Mouse (Mus musculus) heart, embryonic 15.5 days (tissue): ENCODE measurements around the gene Hist1h3c. TPM values are rescaled to one million over a fixed set of nuclear protein-coding genes. Genes with fewer than 3 reads are reported as not detected.
"Not testable (repeated sequence)": the region's sequence is repeated elsewhere in the genome, so short reads cannot be mapped to it uniquely, and the experiment has no call there.

ENCODE experiments used
- ATAC-seq: fragments of 200-750 bp; cut with Nextera tagmentation; replicated peaks from 2 replicates; pipeline ENCODE4 v1.8.0; 2017; ENCODE audit warnings: low read depth, moderate TSS enrichment; ENCODE audit not compliant: insufficient number of reproducible peaks, insufficient read depth, low FRiP score
- H3K27ac ChIP-seq: fragments of 300-500 bp; sonication (generic); 2 replicates; pipeline ENCODE4 v1.5.1; 2015; ENCODE audit warnings: mild to moderate bottlenecking, inconsistent platforms
- H3K27me3 ChIP-seq: fragments of 300-500 bp; sonication (generic); 2 replicates; pipeline ENCODE4 v1.6.1; 2015; ENCODE audit warnings: inconsistent platforms
- H3K36me3 ChIP-seq: fragments of 300-500 bp; sonication (generic); 2 replicates; pipeline ENCODE4 v1.6.1; 2015; ENCODE audit warnings: mild to moderate bottlenecking, inconsistent platforms
- H3K4me1 ChIP-seq: fragments of 300-500 bp; sonication (generic); replicated peaks from 2 replicates; pipeline ENCODE4 v1.6.1; 2015; ENCODE audit warnings: inconsistent platforms
- H3K4me2 ChIP-seq: fragments of 300-500 bp; sonication (generic); 2 replicates; pipeline ENCODE4 v1.6.1; 2015; ENCODE audit warnings: inconsistent platforms, mild to moderate bottlenecking, moderate library complexity
- H3K4me3 ChIP-seq: fragments of 300-500 bp; sonication (generic); 2 replicates; pipeline ENCODE4 v1.5.1; 2015; ENCODE audit warnings: mild to moderate bottlenecking, inconsistent platforms
- H3K9ac ChIP-seq: fragments of 300-500 bp; sonication (generic); 2 replicates; pipeline ENCODE4 v1.6.1; 2015; ENCODE audit warnings: mild to moderate bottlenecking, inconsistent platforms
- H3K9me3 ChIP-seq: fragments of 300-500 bp; sonication (generic); replicated peaks from 2 replicates; pipeline ENCODE4 v1.6.1; 2016; ENCODE audit warnings: inconsistent platforms
- WGBS: fragments of 180-500 bp; shearing (Covaris S2); methylation state at CpG from one replicate; pipeline ENCODE4 v1.1.7; 2015; ENCODE audit warnings: mixed read lengths; 5-methylcytosine and 5-hydroxymethylcytosine counted together
- polyA plus RNA-seq: library from polyadenylated mRNA; unstranded; fragments of >200 nt; fragmentation: Nextera tagmentation; extraction: Ambion mirVana; gene quantifications from 2 replicates; pipeline ENCODE4 v1.2.1, GENCODE M21; 2015

The Hist1h3c gene
- polyA plus RNA-seq, 1 experiment from 2014 or later: 2.0 TPM

DNA sequence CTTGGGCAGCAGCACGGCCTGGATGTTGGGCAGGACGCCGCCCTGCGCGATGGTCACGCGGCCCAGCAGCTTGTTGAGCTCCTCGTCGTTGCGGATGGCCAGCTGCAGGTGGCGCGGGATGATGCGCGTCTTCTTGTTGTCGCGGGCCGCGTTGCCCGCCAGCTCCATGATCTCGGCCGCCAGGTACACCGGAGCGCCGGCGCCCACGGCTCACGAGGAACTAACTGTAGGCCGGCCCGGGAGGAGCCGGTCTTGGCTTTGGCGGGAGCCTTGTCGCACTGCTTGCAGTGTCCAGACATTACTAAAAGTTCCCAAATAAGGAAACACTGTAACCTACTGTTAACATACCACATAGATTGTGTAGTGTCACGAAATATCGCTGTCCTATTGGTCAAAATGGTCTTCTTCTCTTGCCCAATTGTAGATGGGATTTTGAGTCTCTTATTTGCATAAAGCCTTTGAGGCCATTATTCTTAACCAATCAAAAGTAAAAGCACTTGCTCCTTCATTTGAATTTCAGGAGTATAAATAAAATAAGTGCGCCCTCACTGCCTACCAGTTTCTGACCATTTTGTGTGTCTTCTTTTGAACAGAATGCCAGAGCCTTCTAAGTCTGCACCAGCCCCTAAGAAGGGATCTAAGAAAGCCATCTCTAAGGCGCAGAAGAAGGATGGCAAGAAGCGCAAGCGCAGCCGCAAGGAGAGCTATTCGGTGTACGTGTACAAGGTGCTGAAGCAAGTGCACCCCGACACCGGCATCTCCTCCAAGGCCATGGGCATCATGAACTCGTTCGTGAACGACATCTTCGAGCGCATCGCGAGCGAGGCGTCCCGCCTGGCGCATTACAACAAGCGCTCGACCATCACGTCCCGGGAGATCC, 1.0 kb upstream of the Hist1h3c start, which contains the start of gene Hist1h2bb:
Gene Hist1h2bb, plus strand, starts transcription at position 534 of the 880 bp plus-strand sequence.
- H3K27ac ChIP-seq: peak within 1 kb of the TSS; percentile 99
- H3K4me3 ChIP-seq: peak within 1 kb of the TSS; percentile 49
- not testable (repeated sequence) for H3K36me3 ChIP-seq, H3K27me3 ChIP-seq, H3K9me3 ChIP-seq
- under 1% methylated on average over 49 of the region's 58 CpGs for WGBS
- H3K9ac ChIP-seq: peak within 1 kb of the TSS; percentile 65
- H3K4me2 ChIP-seq: peak within 1 kb of the TSS; percentile 70
- ATAC-seq: peak; percentile 92
- H3K4me1 ChIP-seq: peaks cover 22% of the 10 kb centered on the region

DNA sequence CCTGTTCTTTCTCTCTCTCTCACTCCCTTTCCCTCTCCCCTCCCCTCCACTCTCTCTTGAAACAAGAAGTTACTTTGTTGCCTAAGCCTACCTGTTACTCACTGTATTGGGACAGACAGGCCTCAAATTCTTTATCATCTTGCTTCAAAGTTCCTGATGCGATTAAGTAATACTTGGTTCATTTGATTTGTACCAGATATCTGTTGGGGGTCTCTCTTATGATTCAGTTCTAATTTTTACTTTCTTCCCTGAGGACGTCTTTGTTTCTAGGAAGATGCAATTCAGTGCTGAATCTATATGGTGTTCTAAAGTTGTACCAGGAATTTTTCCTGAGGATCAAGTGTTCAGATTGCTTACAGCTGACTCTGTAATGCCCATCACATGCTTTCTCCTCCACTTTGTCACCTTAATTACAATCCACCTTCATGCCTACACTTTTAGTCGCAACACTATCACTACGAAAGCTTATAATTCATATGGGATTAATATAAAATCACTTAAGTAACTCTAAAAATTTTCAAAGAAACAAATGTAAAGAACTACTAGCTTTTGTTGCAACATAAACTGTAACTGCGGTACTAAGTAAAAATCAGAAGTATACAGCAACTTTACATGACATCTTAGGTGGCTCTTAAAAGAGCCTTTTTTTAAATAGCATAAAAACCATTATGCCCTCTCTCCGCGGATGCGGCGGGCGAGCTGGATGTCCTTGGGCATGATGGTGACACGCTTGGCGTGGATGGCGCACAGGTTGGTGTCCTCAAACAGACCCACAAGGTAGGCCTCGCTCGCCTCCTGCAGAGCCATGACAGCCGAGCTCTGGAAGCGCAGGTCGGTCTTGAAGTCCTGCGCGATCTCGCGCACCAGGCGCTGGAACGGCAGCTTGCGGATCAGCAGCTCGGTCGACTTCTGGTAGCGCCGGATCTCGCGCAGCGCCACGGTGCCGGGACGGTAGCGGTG, 701 bp downstream of the Hist1h3c start:
- no peaks in the 10 kb centered on the region for H3K27me3 ChIP-seq
- WGBS: 2% methylated on average over 20 of the region's 36 CpGs
- no peaks in the 10 kb centered on the region for H3K36me3 ChIP-seq
- H3K4me1 ChIP-seq: peaks cover 30% of the 10 kb centered on the region
- peak overlapping the region; percentile 49 for H3K4me3 ChIP-seq
- H3K4me2 ChIP-seq: peak overlapping the region; percentile 70
- no peaks in the 10 kb centered on the region for H3K9me3 ChIP-seq
- no peak for ATAC-seq
- H3K9ac ChIP-seq: peak overlapping the region; percentile 35; the same call in 1 of the 2 replicates
- H3K27ac ChIP-seq: peak overlapping the region; percentile 72

GRCm38 (mm10) chr13:23743963-23744362, 1.4 kb downstream of the Hist1h3c start:
- no peak overlapping the region for H3K4me3 ChIP-seq
- 0 out of 2 replicates have a peak overlapping the region, but pooled peaks have one; percentile 35 for H3K9ac ChIP-seq
- H3K4me1 ChIP-seq: peaks cover 33% of the 10 kb centered on the region
- no peak for ATAC-seq
- H3K9me3 ChIP-seq: no peaks in the 10 kb centered on the region
- H3K27me3 ChIP-seq: no peaks in the 10 kb centered on the region
- peak overlapping the region; percentile 72; the same call in 1 of the 2 replicates for H3K27ac ChIP-seq
- no peaks in the 10 kb centered on the region for H3K36me3 ChIP-seq
- 43% methylated on average over 4 of the region's 4 CpGs for WGBS
- H3K4me2 ChIP-seq: peak overlapping the region; percentile 70

DNA sequence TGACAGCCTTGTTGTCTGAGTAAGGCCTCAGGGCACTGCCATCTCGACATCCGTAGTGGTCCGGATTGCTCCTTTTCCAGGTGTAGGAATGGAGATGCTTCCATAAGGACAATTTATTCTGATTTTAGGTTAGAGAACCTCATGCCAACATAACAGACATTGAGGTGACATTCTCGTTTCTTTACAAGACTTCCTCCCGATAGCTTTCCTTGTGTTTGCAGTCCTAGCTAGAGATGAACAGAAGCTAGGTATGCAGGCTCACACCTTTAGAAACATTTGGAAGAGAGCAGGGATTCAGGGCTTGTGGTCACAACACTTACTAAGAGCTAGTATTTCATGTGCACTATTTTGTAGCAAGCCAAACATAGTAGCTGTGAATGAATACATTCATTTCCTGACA, 2.2 kb downstream of the Hist1h3c start:
- Histone ChIP-seq H3K9me3 (no peaks in the 10 kb centered on the region), H3K4me2 (no peak overlapping the region), H3K27me3 (no peaks in the 10 kb centered on the region), H3K4me3 (no peak overlapping the region), H3K36me3 (no peaks in the 10 kb centered on the region), H3K9ac (no peak overlapping the region), H3K27ac (no peak overlapping the region), H3K4me1 (peaks cover 33% of the 10 kb centered on the region)
- WGBS: 86% methylated on average over 5 of the region's 5 CpGs
- no peak for ATAC-seq

DNA sequence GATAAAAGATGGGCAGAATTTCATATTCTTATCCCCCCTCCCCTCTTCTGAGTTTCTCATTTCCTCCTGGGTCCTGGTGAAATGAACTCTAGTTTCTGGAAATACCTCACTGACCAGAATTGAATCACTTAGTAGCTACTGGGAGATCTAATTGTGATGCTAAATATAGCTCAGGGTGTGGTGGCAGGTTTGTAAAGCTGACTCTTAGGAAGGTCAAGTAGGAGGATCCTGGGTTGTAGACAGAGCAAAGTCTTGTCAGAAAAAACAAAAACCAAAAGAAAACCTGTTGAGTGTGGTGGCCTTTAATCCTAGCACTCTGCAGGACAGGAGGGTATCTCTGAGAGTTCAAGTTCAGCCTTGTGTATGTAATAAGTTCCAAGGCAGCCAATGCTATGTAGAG, 3.4 kb downstream of the Hist1h3c start:
- peak overlapping the region; percentile 9; the same call in 1 of the 2 replicates for H3K27ac ChIP-seq
- no peaks in the 10 kb centered on the region for H3K9me3 ChIP-seq
- H3K4me3 ChIP-seq: no peak overlapping the region
- H3K4me2 ChIP-seq: 0 out of 2 replicates have a peak overlapping the region, but pooled peaks have one; percentile 8
- peaks cover 28% of the 10 kb centered on the region for H3K4me1 ChIP-seq
- H3K9ac ChIP-seq: no peak overlapping the region
- no peaks in the 10 kb centered on the region for H3K36me3 ChIP-seq
- no peaks in the 10 kb centered on the region for H3K27me3 ChIP-seq
- ATAC-seq: no peak

DNA sequence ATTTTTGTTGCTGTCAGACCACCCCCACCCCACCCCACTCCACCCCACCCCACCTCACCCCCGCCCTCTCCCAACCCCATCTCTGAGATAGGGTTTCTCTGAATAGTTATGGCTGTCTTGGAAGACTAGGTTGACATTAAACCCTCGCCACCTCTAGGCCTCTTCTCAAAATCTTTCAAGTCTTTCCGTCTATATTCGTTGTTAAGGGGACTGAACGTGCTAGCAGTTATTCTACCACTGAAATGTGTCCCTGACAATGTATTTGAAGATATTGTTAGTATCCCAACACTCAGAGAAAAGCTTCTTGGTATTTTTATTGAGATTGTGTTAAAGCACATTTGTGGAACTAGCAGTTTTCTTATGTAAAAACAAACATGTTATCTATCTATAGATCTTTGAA, 4.5 kb downstream of the Hist1h3c start:
- Histone ChIP-seq H3K4me3 (peak overlapping the region; percentile 74), H3K9me3 (no peaks in the 10 kb centered on the region)

GRCm38 (mm10) chr13:23740256-23740840, 5.1 kb downstream of the Hist1h3c start:
- Histone ChIP-seq H3K4me2 (peak overlapping the region; percentile 97), H3K4me3 (peak overlapping the region; percentile 74), H3K9me3 (no peaks in the 10 kb centered on the region), H3K27me3 (no peaks in the 10 kb centered on the region), H3K27ac (peak overlapping the region; percentile 99), H3K4me1 (peaks cover 25% of the 10 kb centered on the region), H3K36me3 (no peaks in the 10 kb centered on the region), H3K9ac (peak overlapping the region; percentile 92)
- ATAC-seq: no peak
- 28% methylated on average over 13 of the region's 13 CpGs for WGBS

More for the DNA sequence above, 4.5 kb downstream of the Hist1h3c start:
- 52% methylated on average over 5 of the region's 5 CpGs for WGBS
- ATAC-seq: no peak
- peak overlapping the region; percentile 97 for H3K4me2 ChIP-seq
- H3K27me3 ChIP-seq: no peaks in the 10 kb centered on the region
- no peaks in the 10 kb centered on the region for H3K36me3 ChIP-seq
- H3K9ac ChIP-seq: no peak overlapping the region
- peaks cover 28% of the 10 kb centered on the region for H3K4me1 ChIP-seq
- H3K27ac ChIP-seq: peak overlapping the region; percentile 99

- Histone ChIP-seq H3K27me3 (no peaks in the 10 kb centered on the region), H3K9ac (peak overlapping the region; percentile 92), H3K9me3 (no peaks in the 10 kb centered on the region), H3K4me1 (peaks cover 25% of the 10 kb centered on the region), H3K27ac (peak overlapping the region; percentile 99), H3K4me3 (peak overlapping the region; percentile 74), H3K4me2 (peak overlapping the region; percentile 97), H3K36me3 (no peaks in the 10 kb centered on the region)
- no peak; the same call in 1 of the 2 replicates for ATAC-seq
- WGBS: under 1% methylated on average over 14 of the region's 14 CpGs
These were observed 5.5 kb downstream of the Hist1h3c start for GRCm38 (mm10) chr13:23739922-23740252.

DNA sequence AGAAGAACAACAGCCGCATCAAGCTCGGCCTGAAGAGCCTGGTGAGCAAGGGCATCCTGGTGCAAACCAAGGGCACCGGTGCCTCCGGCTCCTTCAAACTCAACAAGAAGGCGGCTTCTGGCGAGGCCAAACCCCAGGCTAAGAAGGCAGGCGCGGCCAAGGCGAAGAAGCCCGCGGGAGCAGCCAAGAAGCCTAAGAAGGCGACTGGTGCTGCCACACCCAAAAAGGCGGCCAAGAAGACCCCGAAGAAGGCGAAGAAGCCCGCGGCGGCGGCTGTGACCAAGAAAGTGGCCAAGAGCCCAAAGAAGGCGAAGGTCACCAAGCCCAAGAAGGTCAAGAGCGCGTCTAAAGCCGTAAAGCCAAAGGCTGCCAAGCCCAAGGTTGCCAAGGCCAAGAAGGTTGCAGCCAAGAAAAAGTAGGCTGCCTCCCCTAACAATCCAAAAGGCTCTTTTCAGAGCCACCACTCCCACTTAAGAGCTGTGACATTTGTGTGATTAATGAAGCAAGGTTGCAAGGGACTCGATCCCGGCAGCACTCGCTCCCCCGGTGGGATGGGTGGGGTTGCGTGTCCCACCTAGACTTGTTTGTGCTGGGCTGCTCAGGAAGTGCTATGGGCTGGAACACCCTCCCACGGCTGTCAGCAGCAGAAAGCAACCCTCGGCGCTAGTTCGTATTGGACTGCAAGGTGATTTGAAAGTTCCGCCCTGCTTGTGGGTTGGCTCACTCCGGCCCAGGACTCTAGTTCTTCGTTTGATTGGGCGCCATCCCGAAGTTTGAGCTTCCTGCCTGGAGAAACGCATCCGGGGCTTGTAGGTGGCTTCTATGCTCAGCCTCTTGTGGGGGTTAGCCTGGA, 6.1 kb downstream of the Hist1h3c start:
- peaks cover 21% of the 10 kb centered on the region for H3K4me1 ChIP-seq
- peak; percentile 88 for ATAC-seq
- H3K4me3 ChIP-seq: peak overlapping the region; percentile 74
- H3K9me3 ChIP-seq: no peaks in the 10 kb centered on the region
- H3K9ac ChIP-seq: peak overlapping the region; percentile 92
- H3K27me3 ChIP-seq: no peaks in the 10 kb centered on the region
- H3K4me2 ChIP-seq: peak overlapping the region; percentile 97
- H3K36me3 ChIP-seq: no peaks in the 10 kb centered on the region
- peak overlapping the region; percentile 99 for H3K27ac ChIP-seq
- 0% methylated on average over 39 of the region's 39 CpGs for WGBS

- Histone ChIP-seq H3K4me1 (peaks cover 19% of the 10 kb centered on the region), H3K36me3 (no peaks in the 10 kb centered on the region), H3K9ac (peak within 1 kb of the TSS; percentile 92), H3K27me3 (no peaks in the 10 kb centered on the region), H3K4me2 (peak within 1 kb of the TSS; percentile 97), H3K4me3 (peak within 1 kb of the TSS; percentile 74), H3K27ac (peak within 1 kb of the TSS; percentile 99), H3K9me3 (no peaks in the 10 kb centered on the region)
- WGBS: under 1% methylated on average over 38 of the region's 38 CpGs
- ATAC-seq: peak; percentile 91
These were observed 6.7 kb downstream of the Hist1h3c start, which contains the start of gene Hist1h1c for GRCm38 (mm10) chr13:23738677-23739068. Gene Hist1h1c, plus strand, starts transcription at chr13:23738808.
